Comparison of ENCODE assay signal across 8 mouse cellular contexts in genomic region chr13:106941211-106941976, GRCm38 (mm10). TPM values are rescaled to one million over a fixed set of nuclear protein-coding genes. Genes with fewer than 3 reads are reported as not detected.
DNase-seq lines count a peak whose midpoint lies in the region; ATAC-seq lines count a peak whose summit lies in the region.
"Had no signal": no experiment of that assay in that cellular context is flagged by ENCODE, and none has a peak within 500 bp of the region (broad histone marks: within the 10 kb centered on the region; RNA-seq: fewer than 3 reads in every experiment).

No protein-coding gene starts in this region.

- H3K4me1 ChIP-seq in midbrain, embryonic 10.5 days: 0 out of 2 replicates have a peak, but pooled peaks cover 3% of the 10 kb centered on the region
- no peaks in the 10 kb centered on the region for H3K4me1 ChIP-seq in midbrain, embryonic 16.5 days (ENCODE audit: control insufficient read depth, insufficient read depth, low read length)
- no peaks in the 10 kb centered on the region for H3K4me1 ChIP-seq in embryonic facial prominence, embryonic 12.5 days
- H3K4me1 ChIP-seq in limb, embryonic 10.5 days: no peaks in the 10 kb centered on the region

- no peak overlapping the region for H3K9ac ChIP-seq in midbrain, embryonic 16.5 days (ENCODE audit: low read depth, low read length)
- H3K9ac ChIP-seq in embryonic facial prominence, embryonic 12.5 days: no peak overlapping the region; the same call in 1 of the 2 replicates

- no peak overlapping the region for H3K27ac ChIP-seq in midbrain, embryonic 10.5 days (replicated peaks)
- no peak overlapping the region for H3K27ac ChIP-seq in midbrain, embryonic 16.5 days (ENCODE audit: low read length)
- H3K27ac ChIP-seq in embryonic facial prominence, embryonic 12.5 days: no peak overlapping the region
- H3K27ac ChIP-seq in limb, embryonic 10.5 days: no peak overlapping the region

- no peak overlapping the region for H3K4me2 ChIP-seq in midbrain, embryonic 16.5 days (ENCODE audit: low read length)
- 0 out of 2 replicates have a peak overlapping the region, but pooled peaks have one; percentile 21 for H3K4me2 ChIP-seq in embryonic facial prominence, embryonic 12.5 days (replicated peaks)

- no peaks in the 10 kb centered on the region for H3K36me3 ChIP-seq in midbrain, embryonic 10.5 days
- H3K36me3 ChIP-seq in midbrain, embryonic 16.5 days (ENCODE audit: control insufficient read depth, insufficient read depth, low read length): no peaks in the 10 kb centered on the region
- no peaks in the 10 kb centered on the region for H3K36me3 ChIP-seq in embryonic facial prominence, embryonic 12.5 days
- H3K36me3 ChIP-seq in limb, embryonic 10.5 days: no peaks in the 10 kb centered on the region

- ATAC-seq in midbrain, embryonic 16.5 days: no peak
- no peak for ATAC-seq in embryonic facial prominence, embryonic 12.5 days (ENCODE audit: insufficient number of reproducible peaks, insufficient read depth, low FRiP score, low TSS enrichment)

- peak overlapping the region; percentile 40 for H3K4me3 ChIP-seq in midbrain, embryonic 10.5 days
- no peak overlapping the region for H3K4me3 ChIP-seq in midbrain, embryonic 16.5 days (ENCODE audit: low read depth, low read length)
- peak overlapping the region; percentile 18; the same call in 1 of the 2 replicates for H3K4me3 ChIP-seq in embryonic facial prominence, embryonic 12.5 days
- peak overlapping the region; percentile 19; the same call in 1 of the 2 replicates for H3K4me3 ChIP-seq in limb, embryonic 10.5 days

- WGBS in midbrain, embryonic 10.5 days: 19% methylated on average over 7 of the region's 7 CpGs
- WGBS in midbrain, embryonic 16.5 days: 28% methylated on average over 7 of the region's 7 CpGs
- 17% methylated on average over 7 of the region's 7 CpGs for WGBS in embryonic facial prominence, embryonic 12.5 days
- WGBS in limb, embryonic 10.5 days: 25% methylated on average over 7 of the region's 7 CpGs

- DNase-seq in midbrain, embryonic 10.5 days (ENCODE audit: low spot score): peak; percentile 57
- DNase-seq in limb, embryonic 10.5 days (ENCODE audit: low spot score): peak; percentile 45
- no peak for DNase-seq in right cerebral cortex, adult 18-20 months
- no peak for DNase-seq in right cerebral cortex, postnatal 4 days
- no peak for DNase-seq in spleen, postnatal 36 days (ENCODE audit: low spot score in 2 of 2)
- DNase-seq: adrenal gland, postnatal 36 days had no signal

- H3K9me3 ChIP-seq in midbrain, embryonic 10.5 days (replicated peaks): no peaks in the 10 kb centered on the region
- no peaks in the 10 kb centered on the region for H3K9me3 ChIP-seq in midbrain, embryonic 16.5 days (replicated peaks; ENCODE audit: control insufficient read depth, low read length, poor library complexity, severe bottlenecking)
- H3K9me3 ChIP-seq in embryonic facial prominence, embryonic 12.5 days: no peaks in the 10 kb centered on the region
- no peaks in the 10 kb centered on the region for H3K9me3 ChIP-seq in limb, embryonic 10.5 days (replicated peaks)

- no peaks in the 10 kb centered on the region for H3K27me3 ChIP-seq in midbrain, embryonic 10.5 days (ENCODE audit: low read depth, poor library complexity, severe bottlenecking)
- H3K27me3 ChIP-seq in midbrain, embryonic 16.5 days (ENCODE audit: control insufficient read depth, insufficient read depth, low read depth, low read length): no peaks in the 10 kb centered on the region
- no peaks in the 10 kb centered on the region for H3K27me3 ChIP-seq in embryonic facial prominence, embryonic 12.5 days
- no peaks in the 10 kb centered on the region for H3K27me3 ChIP-seq in limb, embryonic 10.5 days (ENCODE audit: low read depth, poor library complexity, severe bottlenecking)

RNA-seq across cellular contexts. Expression of gene Ipo11, which starts 4.6 kb away (rescaled TPM):
- 92.7 and 102 TPM in 2 replicates for polyA plus RNA-seq in midbrain, embryonic 10.5 days (2016; fragmentation: Nextera tagmentation; extraction: Ambion mirVana)
- 40.3 and 41.1 TPM in 2 replicates for polyA plus RNA-seq in midbrain, embryonic 16.5 days (2015; fragmentation: Nextera tagmentation; extraction: Ambion mirVana)
- polyA plus RNA-seq in embryonic facial prominence, embryonic 12.5 days (2016; fragmentation: Nextera tagmentation; extraction: Ambion mirVana): 56.5 and 59.6 TPM in 2 replicates
- 81.4 and 93.6 TPM in 2 replicates for polyA plus RNA-seq in limb, embryonic 10.5 days (2016; fragmentation: Nextera tagmentation; extraction: Ambion mirVana)

RNA-seq across cellular contexts. Expression of gene Dimt1, which starts 5.5 kb away (rescaled TPM):
- polyA plus RNA-seq in midbrain, embryonic 10.5 days (2016; fragmentation: Nextera tagmentation; extraction: Ambion mirVana): 45.4 and 45.9 TPM in 2 replicates
- polyA plus RNA-seq in midbrain, embryonic 16.5 days (2015; fragmentation: Nextera tagmentation; extraction: Ambion mirVana): 44.0 and 44.6 TPM in 2 replicates
- polyA plus RNA-seq in embryonic facial prominence, embryonic 12.5 days (2016; fragmentation: Nextera tagmentation; extraction: Ambion mirVana): 51.1 and 51.8 TPM in 2 replicates
- 52.2 and 53.9 TPM in 2 replicates for polyA plus RNA-seq in limb, embryonic 10.5 days (2016; fragmentation: Nextera tagmentation; extraction: Ambion mirVana)

Comparison
In these comparisons a context has a peak if more than half of its experiments do, and no peak if none do; other contexts are left out.
1. DNase-seq: peak in midbrain, embryonic 10.5 days (single experiment) and limb, embryonic 10.5 days (single experiment); none in right cerebral cortex, adult 18-20 months (single experiment), right cerebral cortex, postnatal 4 days (single experiment) and spleen, postnatal 36 days (0 of 2).